Mouse (Mus musculus): ENCODE measurements around the gene Pacrg. TPM values are rescaled to one million over a fixed set of nuclear protein-coding genes. Genes with fewer than 3 reads are reported as not detected.

Gene Pacrg
- polyA plus RNA-seq, 1 experiment = 264 TPM

DNA sequence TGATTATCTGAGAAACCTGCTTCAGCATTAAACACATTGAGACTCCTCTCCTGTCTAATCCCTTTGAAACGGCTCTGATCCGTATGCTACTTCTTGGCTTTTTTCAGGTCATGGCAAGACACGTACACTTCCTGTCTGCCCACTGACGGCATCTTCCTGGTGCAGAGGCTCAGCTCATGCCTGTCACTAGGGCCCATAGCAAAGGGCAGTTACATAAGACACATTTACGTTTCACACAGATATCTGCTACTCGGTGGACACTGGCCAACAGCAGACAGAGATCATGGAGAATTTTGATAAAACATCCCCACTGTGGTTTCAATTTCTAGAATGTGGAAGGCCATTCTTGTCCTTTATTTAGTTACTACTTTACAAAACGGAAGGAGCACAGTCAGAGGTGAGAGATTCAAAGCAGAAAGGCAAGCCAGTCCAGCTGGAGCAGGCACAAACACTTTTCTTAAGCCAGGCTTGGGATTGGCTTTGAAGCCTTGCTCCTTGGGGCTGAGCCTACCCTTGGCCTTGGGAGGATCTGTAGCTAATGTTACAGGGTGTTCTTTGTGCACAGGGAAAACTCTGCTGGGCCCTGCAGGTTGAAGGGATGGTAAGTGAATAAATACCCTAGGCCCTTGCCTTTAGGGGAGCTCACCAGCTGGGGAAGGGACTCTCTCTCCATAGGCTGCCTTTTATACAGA is 432.9 kb downstream of the Pacrg start:
- H3K4me1 ChIP-seq (ENCODE audit: control insufficient read depth, insufficient read depth, low read length) = peaks cover 2% of the 10 kb centered on the region
- TF ChIP-seq CTCF (IDR thresholded peaks at IDR 0.05; ENCODE audit: control insufficient read depth, insufficient read depth, insufficient replicate concordance, low read depth, low read length) = no peak
- TF ChIP-seq POLR2A (IDR thresholded peaks at IDR 0.05; ENCODE audit: control insufficient read depth, low read depth, low read length) = no peak
- H3K27me3 ChIP-seq (ENCODE audit: control insufficient read depth, insufficient read depth, low read length) = no peaks in the 10 kb centered on the region
- no peaks in the 10 kb centered on the region for H3K36me3 ChIP-seq (ENCODE audit: control insufficient read depth, insufficient read depth, low read length)
- no peak overlapping the region for H3K4me3 ChIP-seq (ENCODE audit: control insufficient read depth, low read depth, low read length)
- peak overlapping the region; percentile 73 for H3K27ac ChIP-seq (ENCODE audit: control insufficient read depth, insufficient read depth, low read depth, low read length)

DNA sequence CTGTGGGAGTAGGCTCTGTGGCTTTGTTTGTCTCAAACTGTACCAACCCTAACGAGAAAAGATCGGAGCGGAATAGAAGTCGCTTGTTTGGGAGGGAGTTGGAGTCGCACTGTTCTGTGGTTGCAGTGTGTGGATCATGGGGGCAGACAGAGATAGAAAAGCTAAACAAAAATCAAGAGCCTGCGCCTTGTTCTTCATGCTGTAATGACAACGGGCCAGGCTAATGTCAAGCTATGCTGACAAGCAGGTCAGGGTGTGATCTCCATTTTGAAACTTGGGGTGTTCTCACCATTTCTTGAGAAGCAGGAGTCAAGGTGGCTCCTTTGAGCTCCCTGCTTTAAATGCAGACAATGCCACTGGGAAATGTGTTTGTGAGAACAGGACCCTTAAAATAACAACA is 433.8 kb downstream of the Pacrg start:
- Histone ChIP-seq H3K27ac (ENCODE audit: control insufficient read depth, insufficient read depth, low read depth, low read length) (peak overlapping the region; percentile 15; the same call in 1 of the 2 replicates), H3K27me3 (ENCODE audit: control insufficient read depth, insufficient read depth, low read length) (no peaks in the 10 kb centered on the region), H3K36me3 (ENCODE audit: control insufficient read depth, insufficient read depth, low read length) (no peaks in the 10 kb centered on the region), H3K4me1 (ENCODE audit: control insufficient read depth, insufficient read depth, low read length) (peaks cover 2% of the 10 kb centered on the region), H3K4me3 (ENCODE audit: control insufficient read depth, low read depth, low read length) (no peak overlapping the region)
- TF ChIP-seq POLR2A (IDR thresholded peaks at IDR 0.05; ENCODE audit: control insufficient read depth, low read depth, low read length) = no peak

DNA sequence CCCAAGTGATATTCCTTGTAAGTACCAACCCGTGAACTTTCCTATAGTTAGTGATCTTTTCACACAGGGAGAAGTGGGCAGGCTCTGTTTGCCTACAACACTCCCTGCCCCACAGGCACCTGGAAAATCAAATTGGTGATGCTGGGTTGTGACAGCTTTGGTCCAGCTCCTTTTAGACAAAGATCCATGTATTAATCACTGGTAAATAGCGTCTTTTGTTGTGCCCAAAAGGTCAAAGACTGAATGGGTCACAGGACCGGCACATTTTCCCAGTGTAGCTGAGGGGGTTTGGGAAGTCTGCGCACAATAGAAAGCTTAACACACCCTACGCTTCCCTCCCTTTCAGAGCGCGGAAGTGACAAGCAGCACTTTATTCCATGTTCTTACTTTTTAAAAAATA is 434.2 kb downstream of the Pacrg start:
- Histone ChIP-seq H3K27me3 (ENCODE audit: control insufficient read depth, insufficient read depth, low read length) (no peaks in the 10 kb centered on the region), H3K27ac (ENCODE audit: control insufficient read depth, insufficient read depth, low read depth, low read length) (no peak overlapping the region), H3K36me3 (ENCODE audit: control insufficient read depth, insufficient read depth, low read length) (no peaks in the 10 kb centered on the region), H3K4me3 (ENCODE audit: control insufficient read depth, low read depth, low read length) (no peak overlapping the region), H3K4me1 (ENCODE audit: control insufficient read depth, insufficient read depth, low read length) (peaks cover 2% of the 10 kb centered on the region)
- no peak for TF ChIP-seq CTCF (IDR thresholded peaks at IDR 0.05; ENCODE audit: control insufficient read depth, insufficient read depth, insufficient replicate concordance, low read depth, low read length)
- no peak for TF ChIP-seq POLR2A (IDR thresholded peaks at IDR 0.05; ENCODE audit: control insufficient read depth, low read depth, low read length)

DNA sequence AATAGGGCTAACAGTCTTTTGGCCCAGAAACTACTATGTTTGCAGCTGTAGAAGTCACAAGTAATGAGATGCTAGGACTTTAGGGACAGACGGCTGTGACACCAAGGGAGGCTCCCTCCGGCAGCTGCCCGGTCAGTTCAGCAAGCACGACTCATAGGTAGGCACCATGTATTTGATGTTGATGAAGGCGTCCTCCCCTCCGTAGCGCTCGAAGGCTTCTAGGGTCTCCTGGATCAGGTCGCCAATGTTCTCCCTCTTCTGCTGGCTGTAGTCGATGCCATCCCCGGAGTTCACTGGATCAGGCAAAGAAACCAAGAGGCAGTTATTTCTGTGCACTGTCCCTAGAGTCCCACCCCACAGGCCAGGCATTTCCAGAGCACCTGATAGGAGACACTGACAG is 436.9 kb downstream of the Pacrg start:
- H3K27me3 ChIP-seq (ENCODE audit: control insufficient read depth, insufficient read depth, low read length) = no peaks in the 10 kb centered on the region
- no peak overlapping the region for H3K27ac ChIP-seq (ENCODE audit: control insufficient read depth, insufficient read depth, low read depth, low read length)
- H3K36me3 ChIP-seq (ENCODE audit: control insufficient read depth, insufficient read depth, low read length) = no peaks in the 10 kb centered on the region
- TF ChIP-seq CTCF (IDR thresholded peaks at IDR 0.05; ENCODE audit: control insufficient read depth, insufficient read depth, insufficient replicate concordance, low read depth, low read length) (no peak), POLR2A (IDR thresholded peaks at IDR 0.05; ENCODE audit: control insufficient read depth, low read depth, low read length) (no peak)
- no peak overlapping the region for H3K4me3 ChIP-seq (ENCODE audit: control insufficient read depth, low read depth, low read length)
- peaks cover 2% of the 10 kb centered on the region for H3K4me1 ChIP-seq (ENCODE audit: control insufficient read depth, insufficient read depth, low read length)

DNA sequence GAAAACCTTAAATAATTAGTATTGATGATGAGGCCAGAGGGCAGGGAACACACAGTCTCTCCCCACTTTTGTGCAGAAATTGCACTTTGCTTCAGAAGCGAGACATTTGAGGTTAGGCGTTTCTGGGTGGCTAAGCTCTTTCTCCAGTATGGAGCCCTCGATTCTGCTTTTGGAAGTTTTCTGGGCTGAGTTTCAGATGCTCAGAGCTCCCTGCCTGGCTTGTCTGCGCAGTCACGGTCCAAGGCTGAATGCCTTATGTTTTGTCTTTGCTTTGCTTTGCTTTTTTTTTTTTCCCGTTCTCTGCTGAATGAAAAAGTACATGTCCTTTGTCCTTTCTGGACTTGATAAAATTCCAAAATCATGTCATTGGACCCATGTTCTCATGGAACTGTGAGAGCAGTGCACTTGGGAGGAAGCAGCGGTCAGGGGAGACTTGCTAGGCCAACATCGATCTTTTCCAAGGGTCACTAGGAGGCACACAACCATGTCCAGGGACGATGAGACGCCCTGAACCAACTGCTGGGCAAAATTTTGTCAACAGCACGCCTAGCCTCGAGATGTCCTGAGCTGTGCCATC is 438.0 kb downstream of the Pacrg start:
- Histone ChIP-seq H3K4me1 (ENCODE audit: control insufficient read depth, insufficient read depth, low read length) (no peaks in the 10 kb centered on the region; the same call in 1 of the 2 replicates), H3K27ac (ENCODE audit: control insufficient read depth, insufficient read depth, low read depth, low read length) (no peak overlapping the region), H3K36me3 (ENCODE audit: control insufficient read depth, insufficient read depth, low read length) (no peaks in the 10 kb centered on the region), H3K4me3 (ENCODE audit: control insufficient read depth, low read depth, low read length) (no peak overlapping the region), H3K27me3 (ENCODE audit: control insufficient read depth, insufficient read depth, low read length) (no peaks in the 10 kb centered on the region)
- TF ChIP-seq POLR2A (IDR thresholded peaks at IDR 0.05; ENCODE audit: control insufficient read depth, low read depth, low read length) (no peak), CTCF (IDR thresholded peaks at IDR 0.05; ENCODE audit: control insufficient read depth, insufficient read depth, insufficient replicate concordance, low read depth, low read length) (no peak)

DNA sequence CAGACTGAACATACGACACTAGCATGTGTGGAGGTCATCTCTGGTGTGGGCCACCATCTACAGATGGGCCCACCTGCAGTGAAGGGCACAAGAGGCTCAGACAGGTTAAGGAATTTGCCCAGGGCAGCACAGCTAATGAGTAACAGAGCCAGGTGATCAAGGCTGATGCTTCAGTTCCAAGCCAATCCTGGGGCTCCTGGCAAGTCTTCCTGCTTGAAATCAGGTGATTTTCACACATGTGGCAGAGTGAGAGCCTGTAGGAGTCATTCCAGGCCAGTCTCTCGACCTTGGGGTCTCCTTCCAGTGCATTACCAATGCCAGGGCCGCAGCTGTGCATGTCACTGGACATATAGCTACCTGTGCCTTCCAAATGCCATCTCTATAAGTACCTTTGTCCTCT is 438.6 kb downstream of the Pacrg start:
- no peak for TF ChIP-seq POLR2A (IDR thresholded peaks at IDR 0.05; ENCODE audit: control insufficient read depth, low read depth, low read length)
- Histone ChIP-seq H3K27me3 (ENCODE audit: control insufficient read depth, insufficient read depth, low read length) (no peaks in the 10 kb centered on the region), H3K27ac (ENCODE audit: control insufficient read depth, insufficient read depth, low read depth, low read length) (no peak overlapping the region), H3K4me3 (ENCODE audit: control insufficient read depth, low read depth, low read length) (no peak overlapping the region), H3K36me3 (ENCODE audit: control insufficient read depth, insufficient read depth, low read length) (no peaks in the 10 kb centered on the region), H3K4me1 (ENCODE audit: control insufficient read depth, insufficient read depth, low read length) (no peaks in the 10 kb centered on the region)

DNA sequence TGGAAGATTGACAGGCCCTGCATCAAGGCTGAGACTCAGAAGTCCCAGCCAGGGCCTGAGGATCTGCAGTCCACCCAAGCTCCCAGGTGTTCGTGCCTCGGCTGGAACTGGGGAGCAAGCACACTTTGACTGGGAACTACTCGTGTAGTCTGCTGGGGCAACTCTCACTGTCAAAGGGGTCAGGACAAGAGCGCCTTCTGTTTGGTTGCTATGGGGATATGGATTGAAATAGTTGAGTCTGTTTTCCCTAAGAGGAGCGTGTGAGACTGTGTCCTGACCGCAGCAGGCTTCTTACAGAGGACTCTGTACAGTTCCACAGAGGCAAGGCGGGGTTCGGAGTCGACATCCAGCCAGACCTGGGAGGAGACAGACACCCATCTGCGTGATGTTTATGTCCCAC is 440.4 kb downstream of the Pacrg start:
- H3K27ac ChIP-seq (ENCODE audit: control insufficient read depth, insufficient read depth, low read depth, low read length) = no peak overlapping the region
- no peaks in the 10 kb centered on the region for H3K27me3 ChIP-seq (ENCODE audit: control insufficient read depth, insufficient read depth, low read length)
- TF ChIP-seq POLR2A (IDR thresholded peaks at IDR 0.05; ENCODE audit: control insufficient read depth, low read depth, low read length) (no peak), CTCF (IDR thresholded peaks at IDR 0.05; ENCODE audit: control insufficient read depth, insufficient read depth, insufficient replicate concordance, low read depth, low read length) (no peak)
- no peaks in the 10 kb centered on the region for H3K36me3 ChIP-seq (ENCODE audit: control insufficient read depth, insufficient read depth, low read length)
- no peak overlapping the region for H3K4me3 ChIP-seq (ENCODE audit: control insufficient read depth, low read depth, low read length)
- no peaks in the 10 kb centered on the region for H3K4me1 ChIP-seq (ENCODE audit: control insufficient read depth, insufficient read depth, low read length)
